Mouse (Mus musculus) spleen, postnatal 36 days (tissue): ENCODE results near the gene Vat1l.

Source experiments
- DNase-seq, 2 experiments: peaks; one replicate each; pipeline ENCODE4 v3.0.0; 2022; ENCODE audit warnings: low spot score in 2 of 2, mixed read lengths in 1 of 2

The Vat1l gene

GRCm38 (mm10) chr8:114298253-114298652 is 92.8 kb downstream of the Vat1l start:
- DNase-seq, result no peak

- no peak for DNase-seq
These were observed 94.7 kb downstream of the Vat1l start for GRCm38 (mm10) chr8:114300072-114300471.

GRCm38 (mm10) chr8:114306296-114306695 is 100.9 kb downstream of the Vat1l start:
- DNase-seq, result no peak

- no peak for DNase-seq
These were observed 109.4 kb downstream of the Vat1l start for GRCm38 (mm10) chr8:114314669-114315325.

- no peak for DNase-seq
These were observed 112.7 kb downstream of the Vat1l start for GRCm38 (mm10) chr8:114318161-114318560.

GRCm38 (mm10) chr8:114322096-114322495 is 116.7 kb downstream of the Vat1l start:
- DNase-seq, result no peak

GRCm38 (mm10) chr8:114331928-114332327 is 126.5 kb downstream of the Vat1l start:
- no peak for DNase-seq

GRCm38 (mm10) chr8:114332949-114333348 is 127.5 kb downstream of the Vat1l start:
- DNase-seq, result no peak

GRCm38 (mm10) chr8:114335721-114336120 is 130.3 kb downstream of the Vat1l start:
- no peak for DNase-seq

- DNase-seq, result no peak
These were observed 136.9 kb downstream of the Vat1l start for GRCm38 (mm10) chr8:114342276-114342675.

GRCm38 (mm10) chr8:114344789-114345188 is 139.4 kb downstream of the Vat1l start:
- DNase-seq, result no peak

GRCm38 (mm10) chr8:114346045-114346444 is 140.6 kb downstream of the Vat1l start:
- no peak for DNase-seq

- DNase-seq, result no peak
These were observed 146.4 kb downstream of the Vat1l start for GRCm38 (mm10) chr8:114351643-114352427.

GRCm38 (mm10) chr8:114360506-114360905 is 155.1 kb downstream of the Vat1l start:
- DNase-seq, result no peak

GRCm38 (mm10) chr8:114363167-114363566 is 157.8 kb downstream of the Vat1l start:
- no peak for DNase-seq

GRCm38 (mm10) chr8:114363656-114364055 is 158.2 kb downstream of the Vat1l start:
- DNase-seq, result no peak

GRCm38 (mm10) chr8:114369038-114369976 is 163.9 kb downstream of the Vat1l start:
- peak; percentile 3 to 9 for DNase-seq

GRCm38 (mm10) chr8:114374390-114374789 is 169.0 kb downstream of the Vat1l start:
- no peak for DNase-seq

GRCm38 (mm10) chr8:114384189-114384588 is 178.8 kb downstream of the Vat1l start:
- no peak for DNase-seq

- no peak for DNase-seq
These were observed 182.1 kb downstream of the Vat1l start for GRCm38 (mm10) chr8:114387494-114387893.

- no peak for DNase-seq
These were observed 185.2 kb downstream of the Vat1l start for GRCm38 (mm10) chr8:114390465-114391254.
